Mouse (Mus musculus): Measurements from ENCODE around the gene Fto.

DNA sequence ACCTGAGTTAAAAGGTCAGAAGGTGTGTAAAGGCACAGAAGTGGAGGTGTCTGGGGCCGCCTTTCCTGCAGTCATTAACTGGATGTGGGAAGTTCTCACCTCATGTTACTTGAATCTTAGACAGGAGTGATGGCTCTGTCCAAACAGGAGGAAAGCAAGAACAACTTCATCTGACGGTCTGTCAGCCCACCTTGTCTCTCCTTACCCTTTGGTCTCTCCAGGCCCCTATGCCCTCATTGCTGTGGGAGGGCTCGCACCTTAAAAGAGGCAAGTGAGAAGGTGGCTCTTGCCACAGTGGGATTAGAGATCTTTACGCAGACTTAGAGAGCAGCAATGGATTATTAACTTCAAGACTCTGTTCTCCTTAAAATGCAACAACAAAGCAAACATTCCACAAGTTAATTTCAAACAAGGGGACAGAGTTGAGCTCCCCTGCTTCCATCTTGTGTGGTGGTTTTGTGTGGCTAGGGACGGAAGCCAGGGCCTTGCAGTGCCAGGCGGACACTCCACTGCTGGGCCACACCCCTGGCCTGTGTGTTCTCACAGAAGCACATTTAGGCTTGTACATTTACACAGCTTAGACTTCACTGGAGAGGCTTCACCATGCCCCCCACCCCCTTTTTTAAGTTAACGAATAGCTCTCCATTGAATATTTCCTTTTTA lies 135.5 kb downstream of the Fto start:
- TF ChIP-seq CTCF (IDR thresholded peaks at IDR 0.05; ENCODE audit: low read depth, low read length): no peak
- no peak for TF ChIP-seq TAL1 (conservative IDR thresholded peaks at IDR 0.05; ENCODE audit: low read depth, low read length)
- TF ChIP-seq GATA1 (IDR thresholded peaks at IDR 0.05; ENCODE audit: borderline replicate concordance, low read length): no peak
- TF ChIP-seq POLR2AphosphoS5 (IDR thresholded peaks at IDR 0.05; ENCODE audit: insufficient replicate concordance, low read depth, low read length): no peak
- TF ChIP-seq GATA2 (IDR thresholded peaks at IDR 0.05; ENCODE audit: borderline replicate concordance, low read depth, low read length): no peak

Measured in G1E (cell line).